Mouse (Mus musculus): ENCODE measurements around the gene Slc23a2.
A peak's percentile ranks its signal among the peaks of the same experiment; 100 is the strongest.

DNA sequence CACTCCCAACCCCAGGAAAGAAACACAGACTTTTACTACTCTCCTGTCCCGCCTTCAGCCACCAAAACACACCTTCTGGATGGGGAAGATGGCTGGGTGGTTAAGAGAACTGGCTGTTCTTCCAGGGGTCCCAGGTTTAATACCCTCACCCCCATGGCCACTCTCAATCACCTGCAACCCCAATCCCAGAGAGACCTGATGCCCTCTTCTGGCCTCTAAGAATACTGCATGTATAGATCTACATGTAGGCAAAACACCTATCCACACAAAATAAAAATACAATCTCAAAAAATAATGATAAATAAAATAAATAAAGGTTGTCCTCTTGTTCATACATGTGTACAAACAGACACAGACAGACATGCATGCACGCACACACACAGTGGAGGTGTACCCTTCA is 5.8 kb downstream of the Slc23a2 start:
- TF ChIP-seq CTCF (IDR thresholded peaks at IDR 0.05; ENCODE audit: low read depth): peak; percentile 59
- TF ChIP-seq EP300 (optimal IDR thresholded peaks at IDR 0.05): no peak

Data from stomach, postnatal 0 days (tissue).